Mouse (Mus musculus) midbrain, embryonic 16.5 days (tissue): ENCODE measurements around the gene Nup98. TPM values are rescaled to one million over a fixed set of nuclear protein-coding genes. Genes with fewer than 3 reads are reported as not detected.

Experiments
- ATAC-seq: fragments of 200-750 bp; cut with Nextera tagmentation; 2 replicates; pipeline ENCODE4 v1.8.0; 2017; ENCODE audit warnings: moderate TSS enrichment
- H3K27ac ChIP-seq: fragments of 300-500 bp; sonication (generic); 2 replicates; pipeline ENCODE4 v1.5.1; 2014; ENCODE audit warnings: mild to moderate bottlenecking, low read length, mixed read lengths
- H3K27me3 ChIP-seq: fragments of 300-500 bp; sonication (generic); 2 replicates; pipeline ENCODE4 v1.6.1; 2014; ENCODE audit warnings: low read depth, low read length, mixed read lengths; ENCODE audit not compliant: control insufficient read depth, insufficient read depth
- H3K36me3 ChIP-seq: fragments of 300-500 bp; sonication (generic); 2 replicates; pipeline ENCODE4 v1.6.1; 2014; ENCODE audit warnings: mild to moderate bottlenecking, low read length, moderate library complexity, mixed read lengths; ENCODE audit not compliant: control insufficient read depth, insufficient read depth
- H3K4me1 ChIP-seq: fragments of 300-500 bp; sonication (generic); 2 replicates; pipeline ENCODE4 v1.6.1; 2014; ENCODE audit warnings: mild to moderate bottlenecking, low read length, mixed read lengths; ENCODE audit not compliant: control insufficient read depth, insufficient read depth
- H3K4me2 ChIP-seq: fragments of 300-500 bp; sonication (generic); 2 replicates; pipeline ENCODE4 v1.6.1; 2014; ENCODE audit warnings: mild to moderate bottlenecking, low read length, mixed read lengths
- H3K4me3 ChIP-seq: fragments of 300-500 bp; sonication (generic); 2 replicates; pipeline ENCODE4 v1.5.1; 2014; ENCODE audit warnings: low read depth, mild to moderate bottlenecking, low read length, moderate library complexity, mixed read lengths
- H3K9ac ChIP-seq: fragments of 300-500 bp; sonication (generic); 2 replicates; pipeline ENCODE4 v1.6.1; 2014; ENCODE audit warnings: low read depth, low read length, mixed read lengths
- H3K9me3 ChIP-seq: fragments of 300-500 bp; sonication (generic); replicated peaks from 2 replicates; pipeline ENCODE4 v1.6.1; 2014; ENCODE audit warnings: mild to moderate bottlenecking, low read length, mixed read lengths; ENCODE audit not compliant: control insufficient read depth, poor library complexity, severe bottlenecking
- WGBS: fragments of 180-500 bp; shearing (Covaris S2); extraction: QIAGEN DNeasy Blood & Tissue Kit; methylation state at CpG from one replicate; pipeline ENCODE4 v1.1.7; 2014; 5-methylcytosine and 5-hydroxymethylcytosine counted together
- polyA plus RNA-seq: library from polyadenylated mRNA; unstranded; fragments of >200 nt; fragmentation: Nextera tagmentation; extraction: Ambion mirVana; gene quantifications from 2 replicates; pipeline ENCODE4 v1.2.1, GENCODE M21; 2015

The Nup98 gene
- polyA plus RNA-seq, 1 experiment from 2014 or later: 19.9 TPM

DNA sequence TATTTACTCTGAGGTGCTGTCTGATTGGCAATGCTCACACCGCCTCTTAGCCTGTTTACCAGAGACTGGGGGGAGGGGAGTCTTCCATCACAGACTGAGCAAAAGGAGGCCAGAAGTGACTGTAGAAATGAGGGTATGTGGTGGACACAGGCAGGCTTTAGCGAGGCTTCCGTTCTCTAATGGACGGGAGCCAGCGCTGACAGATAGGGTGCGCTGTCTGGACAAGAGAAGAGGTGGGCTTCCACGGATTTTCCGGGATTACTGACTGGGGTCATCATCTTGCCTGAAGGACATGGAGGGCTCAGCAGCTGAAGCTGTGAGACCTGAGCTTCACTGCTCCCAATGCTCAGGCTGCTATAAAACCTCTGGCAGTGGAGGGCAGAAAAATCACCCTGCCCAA lies 107.7 kb downstream of the Nup98 start:
- no peak for ATAC-seq
- no peaks in the 10 kb centered on the region for H3K36me3 ChIP-seq
- no peak overlapping the region for H3K9ac ChIP-seq
- whole genome bisulfite sequencing: 42% methylated on average over 8 of the region's 8 CpGs
- no peaks in the 10 kb centered on the region for H3K9me3 ChIP-seq
- H3K4me2 ChIP-seq: no peak overlapping the region
- H3K27ac ChIP-seq: no peak overlapping the region
- H3K4me3 ChIP-seq: no peak overlapping the region
- peaks cover 3% of the 10 kb centered on the region; the same call in 1 of the 2 replicates for H3K4me1 ChIP-seq
- H3K27me3 ChIP-seq: no peaks in the 10 kb centered on the region

DNA sequence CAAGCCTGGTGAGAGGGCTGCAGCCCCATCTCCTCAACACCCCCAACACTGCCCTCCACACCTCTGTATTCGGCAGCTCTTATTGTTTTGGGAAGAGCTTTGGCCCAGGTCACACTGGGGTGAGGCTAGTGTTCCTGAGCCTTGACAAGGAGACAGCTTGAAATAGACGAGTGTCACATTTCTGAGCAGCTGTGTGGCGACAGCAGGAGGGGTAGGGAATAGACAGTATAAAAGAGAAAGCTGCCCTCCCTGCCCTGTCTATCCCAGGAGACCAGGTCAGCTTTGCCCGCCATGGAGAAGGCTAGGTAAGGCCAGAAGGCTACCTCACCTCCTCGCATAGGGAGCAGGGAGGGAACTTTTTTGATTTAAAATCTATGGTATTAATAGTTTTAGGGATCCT lies 108.5 kb downstream of the Nup98 start, which contains the start of gene Art1:
Art1 (plus strand) TSS at position 257 of the 400 bp plus-strand sequence.
- WGBS: 37% methylated on average over 5 of the region's 5 CpGs
- Histone ChIP-seq H3K4me1 (peaks cover 3% of the 10 kb centered on the region; the same call in 1 of the 2 replicates), H3K27me3 (no peaks in the 10 kb centered on the region), H3K36me3 (no peaks in the 10 kb centered on the region), H3K27ac (no peak within 1 kb of the TSS), H3K4me2 (no peak within 1 kb of the TSS), H3K9ac (no peak within 1 kb of the TSS), H3K9me3 (no peaks in the 10 kb centered on the region), H3K4me3 (no peak within 1 kb of the TSS)
- ATAC-seq: no peak

DNA sequence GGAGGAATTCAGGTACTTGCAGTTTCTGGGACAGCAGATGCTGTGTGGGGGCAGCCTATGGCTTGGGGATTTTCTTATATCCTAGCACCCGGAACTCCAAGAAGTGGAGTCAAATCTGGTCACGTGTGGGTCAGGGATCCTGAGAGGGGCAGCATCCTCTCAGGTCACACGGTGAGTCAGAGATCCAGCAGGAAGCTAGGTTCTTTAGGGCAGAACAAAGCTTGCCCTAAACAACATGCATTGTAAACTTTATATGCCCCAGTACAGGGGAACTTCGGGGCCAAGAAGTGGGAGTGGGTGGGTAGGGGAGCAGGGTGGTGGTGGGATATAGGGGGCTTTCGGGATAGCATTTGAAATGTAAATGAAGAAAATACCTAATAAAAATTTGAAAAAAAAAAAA lies 109.1 kb downstream of the Nup98 start:
- Histone ChIP-seq H3K9ac (no peak overlapping the region), H3K4me2 (no peak overlapping the region), H3K4me1 (peaks cover 3% of the 10 kb centered on the region; the same call in 1 of the 2 replicates), H3K4me3 (no peak overlapping the region), H3K36me3 (no peaks in the 10 kb centered on the region), H3K27me3 (no peaks in the 10 kb centered on the region), H3K9me3 (no peaks in the 10 kb centered on the region), H3K27ac (no peak overlapping the region)
- WGBS: 63% methylated on average over 5 of the region's 5 CpGs
- no peak for ATAC-seq

DNA sequence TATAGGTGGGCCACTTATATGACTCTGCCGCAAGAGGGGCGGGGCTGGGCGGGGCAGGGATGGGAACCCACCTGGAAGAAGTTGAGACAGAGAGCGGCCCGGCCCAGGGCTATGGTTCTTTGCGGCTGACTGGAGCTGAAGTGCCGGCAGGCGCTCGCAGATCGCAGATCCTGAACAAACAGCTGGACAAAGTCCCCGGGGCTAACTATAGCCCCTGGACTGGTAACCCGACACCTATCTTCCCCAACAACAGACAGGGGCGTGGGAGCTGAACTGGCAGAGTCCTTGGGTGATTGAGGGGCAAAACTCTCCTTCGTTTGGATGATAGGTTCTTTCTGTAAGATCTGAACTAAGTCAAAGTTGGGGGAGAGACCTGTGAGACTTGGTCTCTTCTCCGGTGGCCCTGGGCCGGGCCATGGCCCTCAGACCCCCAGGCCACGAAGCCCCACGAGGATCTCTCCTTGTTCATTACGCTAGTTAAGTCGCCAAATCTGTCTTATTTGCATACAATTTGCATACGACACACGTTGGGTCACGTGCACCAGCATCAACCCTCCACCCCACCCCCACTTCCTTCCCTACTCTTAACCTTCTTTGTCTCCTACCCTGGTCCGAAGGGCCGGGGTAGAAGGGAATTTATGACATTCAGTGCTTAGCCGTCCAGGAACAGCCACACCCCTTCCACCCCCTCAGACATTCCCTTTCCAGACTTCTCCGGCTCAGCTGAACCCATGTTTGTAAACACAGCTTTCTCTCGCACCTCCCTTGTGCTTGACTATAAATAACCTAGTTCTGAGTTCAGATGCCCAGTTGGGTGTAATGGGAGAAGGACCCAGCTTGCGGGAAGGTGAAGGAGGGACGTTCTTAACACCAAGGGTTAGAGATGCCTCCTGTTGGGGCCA lies 110.0 kb downstream of the Nup98 start:
- Histone ChIP-seq H3K4me1 (peaks cover 3% of the 10 kb centered on the region; the same call in 1 of the 2 replicates), H3K36me3 (no peaks in the 10 kb centered on the region), H3K9me3 (no peaks in the 10 kb centered on the region), H3K9ac (no peak overlapping the region), H3K4me3 (no peak overlapping the region; the same call in 1 of the 2 replicates), H3K27ac (no peak overlapping the region), H3K4me2 (peak overlapping the region; percentile 38), H3K27me3 (no peaks in the 10 kb centered on the region)
- 5% methylated on average over 30 of the region's 30 CpGs for WGBS
- 0 out of 2 replicates have a peak, but pooled peaks have one; percentile 9 for ATAC-seq

DNA sequence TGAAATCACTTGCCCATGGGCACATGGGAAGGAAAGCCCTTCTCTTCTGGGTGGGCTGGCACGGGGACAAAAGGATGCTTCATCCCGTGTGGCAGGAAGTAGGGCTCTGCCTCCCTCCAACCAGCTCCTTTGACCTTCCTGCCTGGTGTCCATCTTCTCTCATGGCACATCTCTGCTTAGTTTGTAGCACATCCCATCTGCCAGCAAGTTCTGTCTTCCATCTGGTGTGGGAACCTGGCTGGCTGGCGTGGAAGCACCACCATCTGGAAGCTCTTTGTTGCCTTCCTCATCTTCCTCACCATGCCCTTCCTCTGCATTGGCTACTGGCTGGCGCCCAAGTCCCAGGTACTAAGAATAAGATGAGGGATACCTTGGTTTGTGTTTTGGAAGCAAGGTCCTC lies 122.6 kb downstream of the Nup98 start:
- Histone ChIP-seq H3K4me1 (no peaks in the 10 kb centered on the region), H3K27me3 (no peaks in the 10 kb centered on the region), H3K9ac (no peak overlapping the region), H3K4me2 (no peak overlapping the region), H3K4me3 (no peak overlapping the region), H3K36me3 (peaks cover 8% of the 10 kb centered on the region), H3K27ac (no peak overlapping the region), H3K9me3 (no peaks in the 10 kb centered on the region)
- 93% methylated on average over 4 of the region's 4 CpGs for WGBS
- no peak for ATAC-seq

DNA sequence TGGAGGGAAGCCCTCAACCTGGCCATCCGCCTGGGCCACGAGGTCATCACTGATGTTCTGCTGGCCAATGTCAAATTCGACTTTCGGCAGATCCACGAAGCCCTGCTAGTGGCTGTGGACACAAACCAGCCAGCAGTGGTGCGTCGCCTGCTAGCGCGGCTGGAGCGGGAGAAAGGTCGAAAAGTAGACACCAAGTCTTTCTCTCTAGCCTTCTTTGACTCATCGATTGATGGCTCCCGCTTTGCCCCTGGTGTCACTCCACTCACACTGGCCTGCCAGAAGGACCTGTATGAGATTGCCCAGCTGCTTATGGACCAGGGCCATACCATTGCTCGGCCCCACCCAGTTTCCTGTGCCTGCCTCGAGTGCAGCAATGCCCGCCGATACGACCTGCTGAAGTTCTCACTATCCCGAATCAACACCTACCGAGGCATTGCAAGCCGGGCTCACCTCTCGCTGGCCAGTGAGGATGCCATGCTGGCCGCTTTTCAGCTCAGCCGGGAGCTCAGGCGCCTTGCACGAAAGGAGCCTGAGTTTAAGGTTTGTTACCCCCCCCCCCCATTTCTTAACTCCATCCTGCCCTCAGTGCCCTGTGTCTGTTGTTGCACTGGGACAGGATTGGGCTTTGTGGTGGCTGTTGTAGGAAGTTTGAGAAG lies 125.8 kb downstream of the Nup98 start:
- 92% methylated on average over 26 of the region's 26 CpGs for WGBS
- no peak overlapping the region for H3K4me2 ChIP-seq
- no peaks in the 10 kb centered on the region for H3K27me3 ChIP-seq
- H3K27ac ChIP-seq: no peak overlapping the region
- no peaks in the 10 kb centered on the region for H3K9me3 ChIP-seq
- peaks cover 20% of the 10 kb centered on the region for H3K36me3 ChIP-seq
- no peak overlapping the region for H3K9ac ChIP-seq
- H3K4me3 ChIP-seq: no peak overlapping the region
- no peaks in the 10 kb centered on the region for H3K4me1 ChIP-seq
- ATAC-seq: no peak

DNA sequence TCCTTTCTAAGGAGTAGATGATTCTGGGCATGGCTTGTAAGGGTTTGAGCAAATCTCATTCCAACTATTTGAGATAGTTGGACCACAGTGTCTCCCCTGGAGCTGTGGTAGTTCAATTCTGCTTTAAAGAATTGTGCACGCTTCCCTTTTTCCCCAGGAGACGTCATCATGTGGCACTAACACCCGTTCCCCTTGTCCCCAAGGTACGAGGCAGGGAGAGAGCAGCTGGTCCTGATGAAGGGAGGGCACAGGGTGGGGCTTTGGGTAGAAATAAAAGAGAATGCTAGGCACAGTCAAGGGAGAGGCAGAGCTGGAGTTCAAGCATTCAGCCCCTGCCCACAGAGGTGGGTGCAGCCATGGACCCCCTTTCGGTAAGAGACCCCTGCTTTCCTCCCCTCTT lies 127.2 kb downstream of the Nup98 start, which contains the start of gene Trpc2:
Trpc2 (plus strand) TSS at position 301 of the 400 bp plus-strand sequence.
- WGBS: 76% methylated on average over 5 of the region's 5 CpGs
- Histone ChIP-seq H3K27me3 (no peaks in the 10 kb centered on the region), H3K36me3 (peaks cover 26% of the 10 kb centered on the region), H3K4me2 (no peak within 1 kb of the TSS), H3K27ac (no peak within 1 kb of the TSS), H3K9ac (no peak within 1 kb of the TSS), H3K4me3 (no peak within 1 kb of the TSS), H3K4me1 (no peaks in the 10 kb centered on the region), H3K9me3 (no peaks in the 10 kb centered on the region)
- no peak for ATAC-seq

DNA sequence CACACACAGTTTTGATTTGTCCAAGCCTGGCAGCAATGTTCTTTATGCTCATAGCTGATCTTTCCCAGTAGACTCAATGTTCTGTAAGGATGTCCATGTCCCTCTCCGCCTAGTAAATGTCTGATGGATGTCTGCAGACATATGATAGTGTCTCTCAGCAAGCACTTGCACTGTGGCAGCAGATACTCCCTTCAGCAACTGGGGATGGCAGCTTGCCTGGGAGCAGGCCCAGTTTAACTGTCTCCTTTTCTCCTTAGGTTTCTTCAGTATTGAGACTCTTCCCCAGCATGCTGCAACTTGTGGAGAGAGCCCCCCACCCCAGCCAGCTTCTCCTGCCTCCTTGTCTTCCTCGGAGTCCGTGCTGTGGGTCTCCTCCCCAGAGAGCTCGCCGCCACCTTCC lies 128.2 kb downstream of the Nup98 start:
- Histone ChIP-seq H3K27me3 (no peaks in the 10 kb centered on the region), H3K4me1 (no peaks in the 10 kb centered on the region), H3K9me3 (no peaks in the 10 kb centered on the region), H3K36me3 (peaks cover 35% of the 10 kb centered on the region), H3K9ac (no peak overlapping the region), H3K4me2 (no peak overlapping the region), H3K27ac (no peak overlapping the region), H3K4me3 (no peak overlapping the region)
- no peak for ATAC-seq
- WGBS: 96% methylated on average over 5 of the region's 5 CpGs

DNA sequence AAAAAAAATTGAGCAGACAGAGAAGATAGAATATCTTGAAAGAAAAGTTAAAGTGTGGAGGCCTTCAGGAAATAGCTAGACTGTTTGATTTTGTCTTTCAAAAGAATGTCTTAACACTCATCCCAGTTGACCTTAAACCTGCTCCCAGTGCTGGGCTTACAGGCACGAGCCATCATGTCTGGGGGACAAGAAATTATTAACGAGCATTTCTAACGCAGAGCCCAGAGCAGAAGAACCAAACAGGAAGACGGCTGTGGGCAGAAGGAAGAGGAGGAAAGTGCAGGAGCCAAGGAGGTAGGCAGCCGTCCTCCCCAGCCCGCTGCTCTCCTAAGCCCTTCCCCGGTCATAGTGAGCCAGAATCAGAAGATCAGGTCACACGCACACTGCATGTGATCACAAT lies 129.7 kb downstream of the Nup98 start:
- Histone ChIP-seq H3K9me3 (no peaks in the 10 kb centered on the region), H3K27me3 (no peaks in the 10 kb centered on the region), H3K27ac (no peak overlapping the region), H3K4me1 (no peaks in the 10 kb centered on the region), H3K4me3 (no peak overlapping the region), H3K36me3 (peaks cover 40% of the 10 kb centered on the region), H3K9ac (no peak overlapping the region), H3K4me2 (no peak overlapping the region)
- WGBS: 95% methylated on average over 8 of the region's 8 CpGs
- ATAC-seq: no peak
